Mouse (Mus musculus) liver, embryonic 11.5 days (tissue): ENCODE data around the gene Eif4e3. TPM values are rescaled to one million over a fixed set of nuclear protein-coding genes. Genes with fewer than 3 reads are reported as not detected.

ENCODE experiments used
- ATAC-seq: fragments of 200-750 bp; cut with Nextera tagmentation; replicated peaks from 2 replicates; pipeline ENCODE4 v1.8.0; 2017; ENCODE audit warnings: moderate number of reproducible peaks, mild to moderate bottlenecking, moderate TSS enrichment, moderate library complexity; ENCODE audit not compliant: low FRiP score
- DNase-seq: peaks from one replicate; pipeline ENCODE4 v3.0.0-alpha.2; 2017; ENCODE audit warnings: low spot score
- H3K27ac ChIP-seq: fragments of 300-500 bp; sonication (generic); 2 replicates; pipeline ENCODE4 v1.5.1; 2014; ENCODE audit warnings: mild to moderate bottlenecking, low read depth, low read length, control low read depth
- H3K27me3 ChIP-seq: fragments of 300-500 bp; sonication (generic); replicated peaks from 2 replicates; pipeline ENCODE4 v1.6.1; 2014; ENCODE audit warnings: low read length, mixed read lengths; ENCODE audit not compliant: control insufficient read depth, insufficient read depth
- H3K36me3 ChIP-seq: fragments of 300-500 bp; sonication (generic); 2 replicates; pipeline ENCODE4 v1.6.1; 2014; ENCODE audit warnings: mild to moderate bottlenecking, low read length, moderate library complexity, mixed read lengths; ENCODE audit not compliant: control insufficient read depth, insufficient read depth
- H3K4me1 ChIP-seq: fragments of 300-500 bp; sonication (generic); replicated peaks from 2 replicates; pipeline ENCODE4 v1.6.1; 2014; ENCODE audit warnings: low read length, mixed read lengths; ENCODE audit not compliant: control insufficient read depth, insufficient read depth
- H3K4me2 ChIP-seq: fragments of 300-500 bp; sonication (generic); 2 replicates; pipeline ENCODE4 v1.6.1; 2014; ENCODE audit warnings: mild to moderate bottlenecking, control low read depth, moderate library complexity
- H3K4me3 ChIP-seq: fragments of 300-500 bp; sonication (generic); 2 replicates; pipeline ENCODE4 v1.5.1; 2014; ENCODE audit warnings: low read depth, low read length, control low read depth
- H3K9ac ChIP-seq: fragments of 300-500 bp; sonication (generic); 2 replicates; pipeline ENCODE4 v1.6.1; 2014; ENCODE audit warnings: low read depth, low read length, control low read depth
- H3K9me3 ChIP-seq: fragments of 300-500 bp; sonication (generic); 2 replicates; pipeline ENCODE4 v1.6.1; 2016; ENCODE audit warnings: low read length, inconsistent platforms, mixed read lengths; ENCODE audit not compliant: control insufficient read depth
- WGBS: fragments of 180-500 bp; shearing (Covaris S2); extraction: QIAGEN DNeasy Blood & Tissue Kit; methylation state at CpG from one replicate; pipeline ENCODE4 v1.1.7; 2014; 5-methylcytosine and 5-hydroxymethylcytosine counted together
- polyA plus RNA-seq: library from polyadenylated mRNA; unstranded; fragments of >200 nt; fragmentation: Nextera tagmentation; extraction: Ambion mirVana; gene quantifications from 2 replicates; pipeline ENCODE4 v1.2.1, GENCODE M21; 2014

Gene Eif4e3
- polyA plus RNA-seq, 1 experiment from 2014 or later: 4.1 TPM

- DNase-seq: no peak
- 49% methylated on average over 6 of the region's 6 CpGs for WGBS
Measured at GRCm38 (mm10) chr6:99611866-99612265, 54.7 kb downstream of the Eif4e3 start.

GRCm38 (mm10) chr6:99610454-99611427 lies 55.8 kb downstream of the Eif4e3 start:
- Histone ChIP-seq H3K36me3 (no peaks in the 10 kb centered on the region), H3K4me2 (no peak overlapping the region), H3K4me3 (no peak overlapping the region), H3K27me3 (no peaks in the 10 kb centered on the region), H3K4me1 (no peaks in the 10 kb centered on the region), H3K27ac (no peak overlapping the region), H3K9me3 (no peaks in the 10 kb centered on the region), H3K9ac (no peak overlapping the region)
- ATAC-seq (no peak), DNase-seq (no peak)
- WGBS: 41% methylated on average over 14 of the region's 14 CpGs

More at GRCm38 (mm10) chr6:99611866-99612265, 54.7 kb downstream of the Eif4e3 start:
- Histone ChIP-seq H3K4me1 (no peaks in the 10 kb centered on the region), H3K4me2 (no peak overlapping the region), H3K36me3 (no peaks in the 10 kb centered on the region), H3K27me3 (no peaks in the 10 kb centered on the region), H3K9ac (no peak overlapping the region), H3K4me3 (no peak overlapping the region), H3K27ac (no peak overlapping the region), H3K9me3 (no peaks in the 10 kb centered on the region)
- no peak for ATAC-seq

DNA sequence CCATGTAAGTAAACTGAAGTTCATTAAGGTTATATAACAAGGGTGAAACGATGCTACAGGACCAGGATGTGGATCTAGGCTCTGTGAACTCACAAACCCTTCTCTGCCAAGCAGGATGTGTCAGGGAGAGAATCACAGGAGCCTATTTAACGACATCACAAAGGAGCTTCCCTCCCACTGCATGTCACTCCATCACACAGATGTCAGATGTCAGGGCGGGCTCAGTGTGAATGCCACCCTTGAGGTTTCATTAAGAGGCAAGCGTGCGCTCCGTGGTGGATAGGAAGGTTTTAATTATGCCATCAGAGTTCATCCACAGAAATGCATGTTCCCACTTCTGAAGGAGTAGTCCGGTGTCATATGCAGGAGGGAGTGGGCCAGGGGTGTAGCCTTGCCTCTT lies 60.5 kb downstream of the Eif4e3 start:
- Histone ChIP-seq H3K4me2 (no peak overlapping the region), H3K9me3 (no peaks in the 10 kb centered on the region), H3K27me3 (no peaks in the 10 kb centered on the region), H3K4me1 (no peaks in the 10 kb centered on the region), H3K9ac (no peak overlapping the region), H3K4me3 (no peak overlapping the region), H3K36me3 (no peaks in the 10 kb centered on the region), H3K27ac (no peak overlapping the region)
- ATAC-seq: no peak
- no peak for DNase-seq
- 77% methylated on average over 7 of the region's 7 CpGs for WGBS

GRCm38 (mm10) chr6:99604758-99605157 lies 61.8 kb downstream of the Eif4e3 start:
- H3K27ac ChIP-seq: no peak overlapping the region
- no peaks in the 10 kb centered on the region for H3K9me3 ChIP-seq
- DNase-seq (no peak), ATAC-seq (no peak)
- no peaks in the 10 kb centered on the region for H3K27me3 ChIP-seq
- no peaks in the 10 kb centered on the region for H3K36me3 ChIP-seq
- H3K4me1 ChIP-seq: no peaks in the 10 kb centered on the region
- H3K4me2 ChIP-seq: no peak overlapping the region
- 61% methylated on average over 2 of the region's 2 CpGs for WGBS
- H3K9ac ChIP-seq: no peak overlapping the region
- H3K4me3 ChIP-seq: no peak overlapping the region

- no peak for DNase-seq
- Histone ChIP-seq H3K9me3 (no peaks in the 10 kb centered on the region), H3K9ac (no peak overlapping the region), H3K4me2 (no peak overlapping the region), H3K27ac (no peak overlapping the region), H3K27me3 (no peaks in the 10 kb centered on the region), H3K4me3 (no peak overlapping the region), H3K36me3 (no peaks in the 10 kb centered on the region), H3K4me1 (no peaks in the 10 kb centered on the region)
- no peak for ATAC-seq
- 77% methylated on average over 7 of the region's 7 CpGs for WGBS
Measured at GRCm38 (mm10) chr6:99602434-99602833, 64.1 kb downstream of the Eif4e3 start.

DNA sequence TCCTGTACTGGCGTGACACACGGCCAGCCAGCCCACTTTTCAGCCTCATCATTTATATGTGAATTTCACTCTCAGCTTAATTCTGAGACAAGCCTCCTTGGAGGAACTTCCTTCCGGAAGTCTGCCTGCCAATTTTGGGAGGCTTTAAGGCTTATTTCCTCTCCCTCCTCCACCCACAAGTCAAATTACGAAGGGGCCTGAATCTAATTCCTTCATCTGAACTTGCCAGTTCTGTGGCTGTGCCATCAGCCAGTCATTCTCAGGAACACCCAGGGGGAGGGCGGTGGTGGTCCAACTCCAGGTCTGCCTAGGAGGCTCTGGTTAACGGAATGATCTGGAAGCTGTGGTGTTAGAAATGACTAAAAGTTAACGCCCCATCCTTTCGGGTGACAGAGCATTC lies 65.7 kb downstream of the Eif4e3 start:
- H3K4me2 ChIP-seq: no peak overlapping the region
- no peaks in the 10 kb centered on the region for H3K36me3 ChIP-seq
- no peaks in the 10 kb centered on the region for H3K27me3 ChIP-seq
- H3K4me3 ChIP-seq: no peak overlapping the region
- no peak overlapping the region for H3K9ac ChIP-seq
- no peak for DNase-seq
- no peaks in the 10 kb centered on the region for H3K4me1 ChIP-seq
- no peak overlapping the region for H3K27ac ChIP-seq
- H3K9me3 ChIP-seq: no peaks in the 10 kb centered on the region
- 57% methylated on average over 8 of the region's 8 CpGs for WGBS
- ATAC-seq: no peak

DNA sequence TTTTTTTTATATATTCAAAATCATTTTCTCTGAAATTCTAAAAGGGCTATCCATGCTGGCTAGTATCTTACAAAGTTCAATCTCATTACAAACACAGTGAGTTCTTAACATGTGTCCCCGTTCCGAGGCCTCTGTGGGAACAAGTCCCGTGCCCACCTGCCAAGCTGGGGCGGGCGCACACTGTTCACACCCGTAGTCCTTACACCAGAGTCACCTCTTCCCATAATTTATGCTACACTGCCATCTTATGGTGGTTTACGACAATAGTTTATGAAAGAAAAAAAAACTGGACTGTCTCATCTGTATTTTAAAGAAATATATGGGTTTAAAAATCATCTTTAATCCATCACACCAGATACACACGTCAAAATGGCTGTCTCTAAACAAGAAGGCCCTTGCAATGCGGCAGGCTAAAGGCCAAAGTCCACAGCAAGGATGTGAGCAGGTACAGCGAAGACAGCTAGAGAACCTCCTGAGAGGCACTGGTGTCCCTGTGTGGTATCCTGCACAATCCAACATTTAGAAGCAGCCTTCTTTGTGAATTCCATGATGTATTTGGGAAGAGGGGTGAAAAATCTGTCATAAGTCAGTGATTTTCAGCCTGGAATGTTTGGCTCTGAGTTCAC lies 66.3 kb downstream of the Eif4e3 start:
- H3K9ac ChIP-seq: no peak overlapping the region
- no peaks in the 10 kb centered on the region for H3K36me3 ChIP-seq
- H3K9me3 ChIP-seq: no peaks in the 10 kb centered on the region
- ATAC-seq (no peak), DNase-seq (no peak)
- H3K4me2 ChIP-seq: no peak overlapping the region
- no peaks in the 10 kb centered on the region for H3K27me3 ChIP-seq
- no peaks in the 10 kb centered on the region for H3K4me1 ChIP-seq
- H3K27ac ChIP-seq: no peak overlapping the region
- H3K4me3 ChIP-seq: no peak overlapping the region
- WGBS: 38% methylated on average over 10 of the region's 10 CpGs

- 65% methylated on average over 8 of the region's 8 CpGs for WGBS
- Histone ChIP-seq H3K9ac (no peak overlapping the region), H3K27ac (no peak overlapping the region), H3K27me3 (no peaks in the 10 kb centered on the region), H3K4me1 (no peaks in the 10 kb centered on the region), H3K36me3 (no peaks in the 10 kb centered on the region), H3K4me3 (no peak overlapping the region), H3K9me3 (no peaks in the 10 kb centered on the region), H3K4me2 (no peak overlapping the region)
- ATAC-seq (no peak), DNase-seq (no peak)
Measured at GRCm38 (mm10) chr6:99599651-99600050, 66.9 kb downstream of the Eif4e3 start.
